17 mouse cellular contexts compared by ENCODE assay signal in genomic region chr5:34269921-34270465, GRCm38 (mm10). TPM values are rescaled to one million over a fixed set of nuclear protein-coding genes. Genes with fewer than 3 reads are reported as not detected.
DNase-seq lines count a peak whose midpoint lies in the region; ATAC-seq and TF ChIP-seq lines count a peak whose summit lies in the region.
"Had no signal": no experiment of that assay in that cellular context is flagged by ENCODE, and none has a peak within 500 bp of the region (broad histone marks: within the 10 kb centered on the region; RNA-seq: fewer than 3 reads in every experiment).

No protein-coding gene starts in this region.

- intact Hi-C loops in gastrocnemius, postnatal 14 days (cut with DNase I; ENCODE audit: low total_unique reads) = no loop called here

- ATAC-seq in liver, embryonic 12.5 days = peak; percentile 72
- ATAC-seq: lung, postnatal 0 days had no signal

- H3K27me3 ChIP-seq in E14TG2a.4 (ENCODE audit: insufficient read depth, low read length) = no peaks in the 10 kb centered on the region
- H3K27me3 ChIP-seq in liver, embryonic 12.5 days (replicated peaks) = no peaks in the 10 kb centered on the region
- H3K27me3 ChIP-seq: embryonic facial prominence, embryonic 15.5 days; forebrain, embryonic 12.5 days; limb, embryonic 13.5 days; neural tube, embryonic 15.5 days; stomach, embryonic 15.5 days had no signal

- peak overlapping the region; percentile 51 for H3K4me2 ChIP-seq in liver, embryonic 12.5 days
- H3K4me2 ChIP-seq: embryonic facial prominence, embryonic 15.5 days; forebrain, embryonic 12.5 days; limb, embryonic 13.5 days; neural tube, embryonic 15.5 days; stomach, embryonic 15.5 days had no signal

- H3K36me3 ChIP-seq in E14TG2a.4 (ENCODE audit: insufficient read depth, low read length) = no peaks in the 10 kb centered on the region
- H3K36me3 ChIP-seq in liver, embryonic 12.5 days = no peaks in the 10 kb centered on the region
- H3K36me3 ChIP-seq: embryonic facial prominence, embryonic 15.5 days; forebrain, embryonic 12.5 days; limb, embryonic 13.5 days; neural tube, embryonic 15.5 days; stomach, embryonic 15.5 days had no signal

- TF ChIP-seq CTCF in E14TG2a.4 (conservative IDR thresholded peaks at IDR 0.05; ENCODE audit: low read length) = no peak

- DNase-seq in MEL-GATA-1-ER (ENCODE audit: extremely low read depth, low read depth) = peak; percentile 69
- DNase-seq in cerebellum, adult 8-10 months = peak; percentile 73
- no peak for DNase-seq in gastrocnemius, postnatal 14 days
- no peak for DNase-seq in frontal cortex, postnatal 36 days (ENCODE audit: low spot score in 2 of 2)
- no peak for DNase-seq in heart, adult 8-10 months (ENCODE audit: low spot score)
- DNase-seq: heart, postnatal 10 days had no signal

- no peaks in the 10 kb centered on the region for H3K9me3 ChIP-seq in E14TG2a.4 (ENCODE audit: low read length)
- no peaks in the 10 kb centered on the region for H3K9me3 ChIP-seq in liver, embryonic 12.5 days (replicated peaks)
- H3K9me3 ChIP-seq: embryonic facial prominence, embryonic 15.5 days; forebrain, embryonic 12.5 days; limb, embryonic 13.5 days; neural tube, embryonic 15.5 days; stomach, embryonic 15.5 days had no signal

- WGBS in liver, embryonic 12.5 days (ENCODE audit: insufficient replicate concordance) = 30% methylated on average over 12 of the region's 12 CpGs

- peak overlapping the region; percentile 30; the same call in 1 of the 2 replicates for H3K4me3 ChIP-seq in E14TG2a.4 (replicated peaks; ENCODE audit: low read length)
- H3K4me3 ChIP-seq in liver, embryonic 12.5 days = no peak overlapping the region
- H3K4me3 ChIP-seq: embryonic facial prominence, embryonic 15.5 days; forebrain, embryonic 12.5 days; limb, embryonic 13.5 days; neural tube, embryonic 15.5 days; stomach, embryonic 15.5 days had no signal

- H3K27ac ChIP-seq in liver, embryonic 12.5 days = peak overlapping the region; percentile 33; the same call in 1 of the 2 replicates
- H3K27ac ChIP-seq: embryonic facial prominence, embryonic 15.5 days; forebrain, embryonic 12.5 days; limb, embryonic 13.5 days; neural tube, embryonic 15.5 days; stomach, embryonic 15.5 days had no signal

- H3K4me1 ChIP-seq in E14TG2a.4 (replicated peaks; ENCODE audit: low read depth, low read length) = peaks cover 44% of the 10 kb centered on the region
- peaks cover 25% of the 10 kb centered on the region for H3K4me1 ChIP-seq in liver, embryonic 12.5 days
- H3K4me1 ChIP-seq: embryonic facial prominence, embryonic 15.5 days; forebrain, embryonic 12.5 days; neural tube, embryonic 15.5 days; stomach, embryonic 15.5 days had no signal

- H3K9ac ChIP-seq in liver, embryonic 12.5 days = peak overlapping the region; percentile 2; the same call in 1 of the 2 replicates
- H3K9ac ChIP-seq: embryonic facial prominence, embryonic 15.5 days; forebrain, embryonic 12.5 days; limb, embryonic 13.5 days; neural tube, embryonic 15.5 days; stomach, embryonic 15.5 days had no signal

RNA-seq across cellular contexts. Expression of gene Zfyve28, which starts 18.3 kb away (rescaled TPM):
- 0.16 TPM in 1 of 2 replicates, not detected in the other for polyA plus RNA-seq in liver, embryonic 12.5 days (2016; fragmentation: Nextera tagmentation; extraction: Ambion mirVana)
- total RNA-seq in gastrocnemius, postnatal 14 days (2021) = 1 to 10 TPM in 1 of 2 experiments, under 1 TPM in 1; 0.66 to 1.2 TPM
- total RNA-seq in heart, adult 8-10 months (2022) = 1 to 10 TPM in 2 of 4 experiments, under 1 TPM in 2; 0.57 to 1.1 (median 1.0) TPM
- total RNA-seq: granulocyte monocyte progenitor cell, adult 5-6 weeks had no signal

RNA-seq across cellular contexts. Expression of gene Cfap99, which starts 18.4 kb away (rescaled TPM):
- polyA plus RNA-seq in liver, embryonic 12.5 days (2016; fragmentation: Nextera tagmentation; extraction: Ambion mirVana) = not detected in 2 replicates
- total RNA-seq in gastrocnemius, postnatal 14 days (2021) = under 1 TPM in 1 of 2 experiments, not detected in 1; 0.16 TPM
- not detected for total RNA-seq in heart, adult 8-10 months (2022)
- total RNA-seq: granulocyte monocyte progenitor cell, adult 5-6 weeks; heart, postnatal 10 days had no signal
- polyA plus RNA-seq: forebrain, embryonic 12.5 days; kidney, embryonic 16.5 days; limb, embryonic 13.5 days; neural tube, embryonic 15.5 days; small intestine, adult 2 months; stomach, embryonic 15.5 days had no signal

Comparison
In these comparisons a context has a peak if more than half of its experiments do, and no peak if none do; other contexts are left out.
1. DNase-seq: peak in MEL-GATA-1-ER (single experiment) and cerebellum, adult 8-10 months (single experiment); none in gastrocnemius, postnatal 14 days (single experiment), frontal cortex, postnatal 36 days (0 of 2) and heart, adult 8-10 months (single experiment).